Mouse (Mus musculus) heart, adult 8-10 months (tissue): ENCODE measurements around the gene Prss54. TPM values are rescaled to one million over a fixed set of nuclear protein-coding genes. Genes with fewer than 3 reads are reported as not detected.
"Not testable (repeated sequence)": the region's sequence is repeated elsewhere in the genome, so short reads cannot be mapped to it uniquely, and the experiment has no call there.

ENCODE experiments used
- DNase-seq: peaks from one replicate; pipeline ENCODE4 v3.0.0; 2022; ENCODE audit warnings: low spot score
- total RNA-seq, 4 experiments: library from RNA; stranded (reverse); gene quantifications; 2 replicates each; pipeline ENCODE4 v1.2.4; 2022

Gene Prss54
- not detected for total RNA-seq

DNA sequence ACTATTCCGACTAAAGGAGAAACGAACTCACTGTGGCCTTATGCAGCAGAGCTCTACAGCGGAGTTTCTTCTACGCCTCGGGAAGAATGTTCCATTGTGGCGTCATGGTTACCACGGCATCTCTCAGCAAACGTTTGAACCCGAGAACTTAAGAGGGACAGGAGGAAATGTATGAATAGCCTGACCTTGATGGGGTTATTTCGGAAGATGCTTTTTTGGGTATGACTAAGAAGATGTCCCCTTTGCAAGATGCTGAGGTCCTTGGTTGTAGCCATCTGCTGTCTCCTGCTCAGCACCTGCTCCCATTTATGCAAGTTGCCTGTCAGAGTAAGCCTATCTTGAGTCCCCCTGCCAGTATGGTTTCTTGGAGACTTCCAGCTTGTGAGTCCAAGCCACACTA, at the start of gene Prss54:
TSS of gene Prss54 (minus strand) at position 101 of the 400 bp plus-strand sequence.
- DNase-seq: no peak

GRCm38 (mm10) chr8:95624833-95625232, 48.7 kb upstream of the Prss54 start:
- no peak for DNase-seq

DNA sequence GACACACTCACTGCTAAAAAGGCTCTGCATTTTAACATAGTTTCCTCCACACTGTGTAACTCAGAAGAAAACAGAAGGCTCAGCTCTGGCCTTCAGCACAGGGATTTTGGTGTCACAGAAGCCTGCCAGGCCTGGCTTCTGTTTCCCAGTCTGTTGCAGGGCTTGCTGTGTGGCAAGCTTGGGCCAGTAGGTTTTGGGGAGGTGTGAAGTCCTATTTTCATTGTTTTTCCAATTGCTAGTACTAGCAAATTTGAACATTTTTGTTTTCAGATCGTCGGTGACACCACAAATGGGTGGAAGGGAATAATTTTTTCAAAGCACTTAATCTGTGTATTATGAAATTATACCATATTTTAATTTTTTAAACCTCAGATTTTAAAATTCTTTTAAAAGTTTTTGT, 43.9 kb upstream of the Prss54 start:
- DNase-seq: no peak

DNA sequence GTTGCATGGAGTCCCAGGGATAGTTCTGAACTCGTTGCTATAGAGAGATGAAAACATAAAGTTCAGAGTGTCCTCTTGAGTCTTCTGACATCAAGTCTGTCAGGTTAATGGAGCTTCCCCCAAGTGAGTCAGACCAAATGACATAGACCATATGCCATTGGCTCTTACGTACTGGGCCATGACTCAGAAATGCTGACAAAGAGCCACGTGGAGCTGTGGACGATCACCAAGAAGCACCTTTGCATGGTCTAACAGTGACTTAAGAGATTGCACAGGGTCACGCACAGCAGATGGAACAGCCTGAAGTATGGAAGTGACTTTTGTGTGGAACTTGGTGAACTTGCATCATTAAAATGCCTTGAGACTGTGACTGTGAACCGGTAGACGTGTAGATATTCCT, 40.2 kb upstream of the Prss54 start:
- no peak for DNase-seq

GRCm38 (mm10) chr8:95611769-95612168, 35.6 kb upstream of the Prss54 start:
- DNase-seq: no peak

- no peak for DNase-seq
These were observed 34.6 kb upstream of the Prss54 start for GRCm38 (mm10) chr8:95610749-95611148.

DNA sequence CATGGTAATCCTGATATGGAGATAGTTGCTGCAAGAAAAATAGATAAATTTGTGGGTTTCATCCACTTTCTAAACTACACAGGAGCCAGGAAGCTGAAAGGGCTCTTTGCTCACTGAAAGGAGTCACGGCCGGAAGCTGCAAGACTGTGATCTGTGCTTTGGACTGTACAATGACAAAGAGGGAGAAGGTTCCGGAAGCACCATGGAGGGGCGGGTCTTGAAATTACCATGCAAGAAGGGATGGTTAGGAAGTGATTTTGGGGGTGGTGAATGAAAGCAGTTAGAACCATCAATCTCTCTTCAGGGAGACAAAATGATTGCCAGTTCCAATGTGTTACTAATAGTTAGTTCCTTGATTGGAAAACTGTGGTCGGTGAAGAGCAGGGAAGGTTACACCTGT, 33.3 kb upstream of the Prss54 start:
- DNase-seq: no peak

- no peak for DNase-seq
These were observed 31.1 kb upstream of the Prss54 start for GRCm38 (mm10) chr8:95607210-95607609.

DNA sequence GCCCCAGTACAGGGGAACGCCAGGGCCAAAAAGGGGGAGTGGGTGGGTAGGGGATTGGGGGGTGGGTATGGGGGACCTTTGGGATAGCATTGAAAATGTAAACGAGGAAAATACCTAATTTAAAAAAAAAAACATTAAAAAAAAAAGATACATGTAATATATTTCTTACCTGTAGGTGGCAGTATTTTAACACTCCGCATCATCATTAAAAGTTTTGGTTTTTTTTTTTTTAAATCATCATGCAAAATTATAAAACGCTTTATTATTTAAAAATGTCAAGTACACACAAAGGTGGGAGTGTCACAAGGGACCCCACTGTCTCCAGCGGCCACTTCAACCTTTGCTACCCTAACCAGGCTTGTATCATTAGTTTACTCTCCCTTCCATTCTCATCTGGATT, 30.4 kb upstream of the Prss54 start:
- not testable (repeated sequence) for DNase-seq

- DNase-seq: no peak
These were observed 26.0 kb upstream of the Prss54 start for GRCm38 (mm10) chr8:95602168-95602567.

GRCm38 (mm10) chr8:95601306-95601705, 25.2 kb upstream of the Prss54 start:
- no peak for DNase-seq

- peak; percentile 11 for DNase-seq
These were observed 23.7 kb upstream of the Prss54 start for GRCm38 (mm10) chr8:95599861-95600260.

GRCm38 (mm10) chr8:95596841-95597241, 20.7 kb upstream of the Prss54 start:
- peak; percentile 35 for DNase-seq

DNA sequence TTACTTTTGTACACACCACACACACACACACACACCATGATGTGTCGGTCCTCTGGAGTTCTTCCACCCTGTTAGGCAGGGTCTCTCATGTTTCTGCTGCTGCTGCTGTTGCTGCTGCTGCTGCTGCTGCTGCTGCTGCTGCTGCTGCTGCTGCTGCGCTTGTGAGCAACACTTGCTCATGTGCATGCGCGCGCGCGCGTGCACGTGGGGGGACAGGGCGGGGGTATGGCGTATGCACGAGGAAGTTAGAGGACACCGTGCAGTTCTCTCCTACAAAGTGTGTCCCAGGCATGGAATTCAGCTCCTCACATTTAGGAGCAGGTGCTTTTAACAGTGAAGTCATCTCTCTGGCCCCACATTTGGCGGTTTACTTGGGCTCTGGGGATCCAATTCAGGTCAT, 19.0 kb upstream of the Prss54 start:
- no peak for DNase-seq

DNA sequence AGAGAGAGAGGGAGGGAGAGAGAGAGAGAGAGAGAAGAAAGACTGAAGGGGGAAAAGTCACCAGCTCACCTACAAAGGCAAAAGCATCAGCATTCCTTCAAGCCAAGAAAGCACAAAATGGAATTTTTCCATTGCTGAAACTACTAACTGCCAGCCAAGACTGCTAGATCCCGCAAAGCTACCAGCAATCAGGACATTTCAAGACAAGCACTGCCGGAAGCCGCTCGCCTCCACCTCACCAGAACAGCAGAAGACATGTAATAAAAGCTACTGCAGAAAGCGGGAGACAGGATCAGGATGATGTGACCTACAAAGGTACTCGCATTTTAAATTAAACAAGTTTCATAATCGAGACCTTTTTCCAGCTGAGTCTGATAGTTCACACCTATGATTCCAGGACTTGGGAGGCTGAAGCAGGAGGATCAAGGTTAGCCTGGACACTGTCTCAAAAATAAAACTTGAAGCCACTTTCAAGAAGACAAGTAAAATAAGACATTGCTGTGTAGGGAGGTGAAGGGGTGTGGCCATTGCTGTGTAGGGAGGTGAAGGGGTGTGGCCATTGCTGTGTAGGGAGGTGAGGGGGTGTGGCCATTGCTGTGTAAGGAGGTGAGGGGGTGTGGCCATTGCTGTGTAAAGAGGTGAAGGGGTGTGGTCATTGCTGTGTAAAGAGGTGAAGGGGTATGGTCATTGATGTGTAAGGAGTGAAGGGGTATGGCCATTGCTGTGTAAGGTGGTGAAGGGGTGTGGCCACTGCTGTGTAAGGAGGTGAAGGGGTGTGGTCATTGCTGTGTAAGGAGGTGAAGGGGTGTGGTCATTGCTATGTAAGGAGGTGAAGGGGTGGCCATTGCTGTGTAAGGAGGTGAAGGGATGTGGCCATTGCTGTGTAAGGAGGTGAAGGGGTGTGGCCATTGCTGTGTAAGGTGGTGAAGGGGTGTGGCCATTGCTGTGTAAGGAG, 17.6 kb upstream of the Prss54 start:
- no peak for DNase-seq

- DNase-seq: no peak
These were observed 16.1 kb upstream of the Prss54 start for GRCm38 (mm10) chr8:95592131-95592780.

- no peak for DNase-seq
These were observed 14.4 kb upstream of the Prss54 start for GRCm38 (mm10) chr8:95590539-95590938.

DNA sequence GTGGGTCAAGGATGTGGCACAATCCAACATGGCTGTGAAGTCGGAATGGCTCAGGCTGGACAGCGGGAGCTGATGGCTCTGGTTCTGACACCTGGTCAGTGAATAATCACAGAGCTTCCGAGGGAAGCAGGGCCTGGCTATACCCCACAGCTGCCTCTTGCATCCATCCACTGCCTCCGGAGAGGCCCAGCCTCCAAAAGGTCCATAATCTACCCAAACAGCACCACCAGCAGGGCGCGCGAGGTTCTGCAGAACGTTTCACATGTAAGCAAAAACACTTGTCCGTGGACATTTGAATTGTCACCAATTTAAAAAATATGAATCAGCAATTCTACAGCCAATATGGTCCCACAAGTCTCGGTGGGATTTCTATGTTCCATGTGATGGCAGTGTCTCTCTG, 13.1 kb upstream of the Prss54 start:
- no peak for DNase-seq

GRCm38 (mm10) chr8:95587339-95587738, 11.2 kb upstream of the Prss54 start:
- DNase-seq: no peak

DNA sequence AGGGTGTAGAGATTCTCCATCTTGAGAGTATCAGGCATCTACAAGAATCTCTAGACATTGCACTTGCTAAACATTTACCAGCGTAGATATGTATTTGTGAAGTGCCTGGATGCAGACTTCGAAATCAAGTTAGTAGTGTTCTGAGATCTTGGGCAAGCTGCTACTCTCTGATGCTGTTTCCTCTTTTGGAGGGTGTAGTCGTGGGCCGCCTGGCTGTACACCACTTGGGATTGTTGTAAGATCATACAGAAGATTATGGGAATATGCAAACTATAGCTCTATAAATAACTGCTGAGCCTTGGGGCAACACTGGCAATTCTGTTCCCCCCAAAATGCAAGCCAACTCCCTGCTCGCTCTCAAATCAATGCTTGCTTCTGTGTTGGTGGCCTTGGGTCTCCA, 3.0 kb downstream of the Prss54 start:
- no peak for DNase-seq

GRCm38 (mm10) chr8:95566809-95567208, 9.3 kb downstream of the Prss54 start:
- DNase-seq: no peak

DNA sequence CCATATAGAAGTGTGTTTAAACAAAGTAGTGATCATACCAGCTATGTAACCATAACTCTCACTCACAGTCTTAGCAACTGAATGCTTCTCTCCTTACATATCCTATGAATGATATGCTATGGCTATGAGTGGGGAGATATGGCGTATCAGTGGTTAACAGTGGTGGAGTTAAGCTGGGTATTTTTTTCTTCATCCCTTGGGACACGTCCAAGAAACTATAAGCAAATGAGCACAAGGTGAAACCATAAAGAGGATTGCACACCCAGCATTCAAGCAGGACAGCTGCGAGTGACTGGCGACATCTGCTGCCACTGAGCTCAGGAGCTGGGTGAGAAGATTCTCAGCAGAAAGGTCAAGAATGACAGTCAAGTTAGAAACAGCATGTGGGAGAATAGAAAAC, 9.9 kb downstream of the Prss54 start:
- no peak for DNase-seq

- DNase-seq: no peak
These were observed 20.2 kb downstream of the Prss54 start for GRCm38 (mm10) chr8:95555963-95556362.
